Mouse (Mus musculus): ENCODE results near the gene Adam22. TPM values are rescaled to one million over a fixed set of nuclear protein-coding genes. Genes with fewer than 3 reads are reported as not detected.
A peak's percentile ranks its signal among the peaks of the same experiment; 100 is the strongest.

The Adam22 gene
- polyA plus RNA-seq, 1 experiment, result 75.8 TPM

GRCm38 (mm10) chr5:8327645-8328269, 40.2 kb downstream of the Adam22 start:
- no peak for DNase-seq (ENCODE audit: extremely low spot score in 1 of 2, low spot score in 1 of 2)

- no peak for DNase-seq (ENCODE audit: extremely low spot score in 1 of 2, low spot score in 1 of 2)
These were observed 41.3 kb downstream of the Adam22 start for GRCm38 (mm10) chr5:8326671-8327070.

- DNase-seq (ENCODE audit: extremely low spot score in 1 of 2, low spot score in 1 of 2), result peak; percentile 46 to 73
These were observed 55.6 kb downstream of the Adam22 start for GRCm38 (mm10) chr5:8312324-8312723.

GRCm38 (mm10) chr5:8310907-8311306, 57.1 kb downstream of the Adam22 start:
- DNase-seq (ENCODE audit: extremely low spot score in 1 of 2, low spot score in 1 of 2), result peak in 1 of 2 experiments; percentile 38

GRCm38 (mm10) chr5:8297719-8298419, 70.1 kb downstream of the Adam22 start:
- DNase-seq (ENCODE audit: extremely low spot score in 1 of 2, low spot score in 1 of 2), result no peak

GRCm38 (mm10) chr5:8293287-8293686, 74.7 kb downstream of the Adam22 start:
- DNase-seq (ENCODE audit: extremely low spot score in 1 of 2, low spot score in 1 of 2), result no peak

- no peak for DNase-seq (ENCODE audit: extremely low spot score in 1 of 2, low spot score in 1 of 2)
These were observed 76.5 kb downstream of the Adam22 start for GRCm38 (mm10) chr5:8291496-8291895.

GRCm38 (mm10) chr5:8289678-8290614, 78.0 kb downstream of the Adam22 start:
- no peak for DNase-seq (ENCODE audit: extremely low spot score in 1 of 2, low spot score in 1 of 2)

GRCm38 (mm10) chr5:8284123-8284522, 83.8 kb downstream of the Adam22 start:
- DNase-seq (ENCODE audit: extremely low spot score in 1 of 2, low spot score in 1 of 2), result no peak

GRCm38 (mm10) chr5:8276141-8276540, 91.8 kb downstream of the Adam22 start:
- no peak for DNase-seq (ENCODE audit: extremely low spot score in 1 of 2, low spot score in 1 of 2)

GRCm38 (mm10) chr5:8257366-8257765, 110.6 kb downstream of the Adam22 start:
- DNase-seq (ENCODE audit: extremely low spot score in 1 of 2, low spot score in 1 of 2), result no peak

GRCm38 (mm10) chr5:8256487-8256886, 111.5 kb downstream of the Adam22 start:
- DNase-seq (ENCODE audit: extremely low spot score in 1 of 2, low spot score in 1 of 2), result no peak

GRCm38 (mm10) chr5:8244696-8245095, 123.3 kb downstream of the Adam22 start:
- DNase-seq (ENCODE audit: extremely low spot score in 1 of 2, low spot score in 1 of 2), result no peak

- DNase-seq (ENCODE audit: extremely low spot score in 1 of 2, low spot score in 1 of 2), result no peak
These were observed 124.8 kb downstream of the Adam22 start for GRCm38 (mm10) chr5:8243064-8243615.

- DNase-seq (ENCODE audit: extremely low spot score in 1 of 2, low spot score in 1 of 2), result no peak
These were observed 125.3 kb downstream of the Adam22 start for GRCm38 (mm10) chr5:8242660-8243059.

- DNase-seq (ENCODE audit: extremely low spot score in 1 of 2, low spot score in 1 of 2), result peak; percentile 19 to 27
These were observed 140.9 kb downstream of the Adam22 start for GRCm38 (mm10) chr5:8227073-8227472.

GRCm38 (mm10) chr5:8224321-8224705, 143.6 kb downstream of the Adam22 start:
- no peak for DNase-seq (ENCODE audit: extremely low spot score in 1 of 2, low spot score in 1 of 2)

- DNase-seq (ENCODE audit: extremely low spot score in 1 of 2, low spot score in 1 of 2), result no peak
These were observed 144.2 kb downstream of the Adam22 start for GRCm38 (mm10) chr5:8223597-8224320.

GRCm38 (mm10) chr5:8221630-8222029, 146.3 kb downstream of the Adam22 start:
- no peak for DNase-seq (ENCODE audit: extremely low spot score in 1 of 2, low spot score in 1 of 2)

- DNase-seq (ENCODE audit: extremely low spot score in 1 of 2, low spot score in 1 of 2), result no peak
These were observed 152.1 kb downstream of the Adam22 start for GRCm38 (mm10) chr5:8215841-8216240.
